Mouse (Mus musculus): ENCODE measurements around the gene Aldh1a1. TPM values are rescaled to one million over a fixed set of nuclear protein-coding genes. Genes with fewer than 3 reads are reported as not detected.

The Aldh1a1 gene
- total and polyA plus RNA-seq, 2 experiments from 2014 or later: 3.2 to 3.4 TPM

GRCm38 (mm10) chr19:20549409-20549808, 56.9 kb downstream of the Aldh1a1 start:
- no peak for ATAC-seq
- WGBS: 96% methylated on average over 1 of the region's 1 CpGs
- no peak overlapping the region for H3K4me2 ChIP-seq (ENCODE audit: low read depth)
- no peak overlapping the region for H3K4me3 ChIP-seq (ENCODE audit: low read depth, low read length)
- no peak overlapping the region for H3K27ac ChIP-seq (ENCODE audit: low read depth, low read length)
- H3K4me1 ChIP-seq (ENCODE audit: insufficient read depth): no peaks in the 10 kb centered on the region
- H3K9me3 ChIP-seq (ENCODE audit: low read length): no peaks in the 10 kb centered on the region
- H3K27me3 ChIP-seq (ENCODE audit: insufficient read depth, low read length): no peaks in the 10 kb centered on the region
- no peak for TF ChIP-seq CTCF (IDR thresholded peaks at IDR 0.05; ENCODE audit: low read depth)
- no peak overlapping the region for H3K9ac ChIP-seq
- DNase-seq: no peak
- no peaks in the 10 kb centered on the region for H3K36me3 ChIP-seq (ENCODE audit: insufficient read depth)

DNA sequence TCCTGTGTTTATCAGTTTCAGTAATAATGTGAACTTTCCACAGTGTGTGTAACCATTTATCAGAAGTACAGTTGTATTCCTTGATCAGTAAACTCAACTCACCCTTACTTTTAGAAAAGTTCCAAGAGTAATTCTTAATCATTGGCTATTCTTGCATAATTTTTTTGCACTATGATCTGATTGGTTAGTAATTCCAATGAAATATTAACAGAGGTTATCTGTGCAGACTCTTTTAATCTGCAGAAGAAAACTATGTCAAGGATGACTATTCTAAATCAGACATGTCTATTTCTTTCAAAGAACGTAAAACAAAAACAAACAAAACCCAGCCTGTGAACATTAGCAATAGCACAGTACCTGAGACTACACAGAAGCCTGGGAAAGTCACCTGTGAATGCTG, 62.9 kb downstream of the Aldh1a1 start:
- no peaks in the 10 kb centered on the region for H3K4me1 ChIP-seq (ENCODE audit: insufficient read depth)
- H3K4me2 ChIP-seq (ENCODE audit: low read depth): no peak overlapping the region
- no peaks in the 10 kb centered on the region for H3K27me3 ChIP-seq (ENCODE audit: insufficient read depth, low read length)
- no peak for TF ChIP-seq CTCF (IDR thresholded peaks at IDR 0.05; ENCODE audit: low read depth)
- no peaks in the 10 kb centered on the region for H3K36me3 ChIP-seq (ENCODE audit: insufficient read depth)
- H3K4me3 ChIP-seq (ENCODE audit: low read depth, low read length): no peak overlapping the region
- ATAC-seq (no peak), DNase-seq (no peak)
- H3K9me3 ChIP-seq (ENCODE audit: low read length): no peaks in the 10 kb centered on the region
- WGBS: 87% methylated on average over 1 of the region's 1 CpGs
- no peak overlapping the region for H3K9ac ChIP-seq
- no peak overlapping the region for H3K27ac ChIP-seq (ENCODE audit: low read depth, low read length)

DNA sequence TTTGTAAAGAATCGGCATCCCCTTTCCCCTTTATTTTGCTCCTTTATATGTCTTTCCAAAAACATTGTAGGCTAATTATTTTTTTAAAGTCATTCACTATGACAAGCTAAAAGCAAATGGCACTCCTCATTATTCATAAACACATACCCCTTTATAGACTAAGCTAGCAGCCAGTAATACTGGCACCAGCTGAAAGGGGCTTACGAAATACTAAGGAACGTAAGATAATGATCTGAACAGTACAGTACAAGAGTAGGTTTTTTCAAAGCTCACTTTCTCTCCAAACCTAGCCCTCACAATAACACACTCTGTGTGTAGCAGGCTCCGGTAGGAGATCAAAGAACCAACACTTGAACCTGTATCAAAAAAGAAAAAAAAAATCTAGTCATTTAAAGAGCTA, 64.7 kb downstream of the Aldh1a1 start:
- no peaks in the 10 kb centered on the region for H3K4me1 ChIP-seq (ENCODE audit: insufficient read depth)
- H3K27me3 ChIP-seq (ENCODE audit: insufficient read depth, low read length): no peaks in the 10 kb centered on the region
- no peaks in the 10 kb centered on the region for H3K36me3 ChIP-seq (ENCODE audit: insufficient read depth)
- H3K27ac ChIP-seq (ENCODE audit: low read depth, low read length): no peak overlapping the region
- H3K4me3 ChIP-seq (ENCODE audit: low read depth, low read length): no peak overlapping the region
- DNase-seq (no peak), ATAC-seq (no peak; the same call in 1 of the 2 replicates)
- no peak overlapping the region for H3K9ac ChIP-seq
- WGBS: 27% methylated on average over 4 of the region's 4 CpGs
- TF ChIP-seq CTCF (IDR thresholded peaks at IDR 0.05; ENCODE audit: low read depth): no peak
- H3K9me3 ChIP-seq (ENCODE audit: low read length): no peaks in the 10 kb centered on the region
- no peak overlapping the region for H3K4me2 ChIP-seq (ENCODE audit: low read depth)

GRCm38 (mm10) chr19:20558069-20558468, 65.6 kb downstream of the Aldh1a1 start:
- no peak for ATAC-seq
- WGBS: 92% methylated on average over 3 of the region's 3 CpGs

GRCm38 (mm10) chr19:20558544-20558943, 66.0 kb downstream of the Aldh1a1 start:
- Histone ChIP-seq H3K4me1 (ENCODE audit: insufficient read depth) (no peaks in the 10 kb centered on the region), H3K27ac (ENCODE audit: low read depth, low read length) (no peak overlapping the region), H3K4me2 (ENCODE audit: low read depth) (no peak overlapping the region), H3K9me3 (ENCODE audit: low read length) (no peaks in the 10 kb centered on the region), H3K9ac (no peak overlapping the region), H3K36me3 (ENCODE audit: insufficient read depth) (no peaks in the 10 kb centered on the region), H3K27me3 (ENCODE audit: insufficient read depth, low read length) (no peaks in the 10 kb centered on the region), H3K4me3 (ENCODE audit: low read depth, low read length) (no peak overlapping the region)
- ATAC-seq: no peak
- no peak for DNase-seq
- TF ChIP-seq CTCF (IDR thresholded peaks at IDR 0.05; ENCODE audit: low read depth): no peak

More at GRCm38 (mm10) chr19:20558069-20558468, 65.6 kb downstream of the Aldh1a1 start:
- no peak for TF ChIP-seq CTCF (IDR thresholded peaks at IDR 0.05; ENCODE audit: low read depth)
- DNase-seq: no peak
- no peaks in the 10 kb centered on the region for H3K27me3 ChIP-seq (ENCODE audit: insufficient read depth, low read length)
- no peak overlapping the region for H3K4me2 ChIP-seq (ENCODE audit: low read depth)
- H3K9me3 ChIP-seq (ENCODE audit: low read length): no peaks in the 10 kb centered on the region
- no peak overlapping the region for H3K27ac ChIP-seq (ENCODE audit: low read depth, low read length)
- no peak overlapping the region for H3K4me3 ChIP-seq (ENCODE audit: low read depth, low read length)
- no peaks in the 10 kb centered on the region for H3K4me1 ChIP-seq (ENCODE audit: insufficient read depth)
- no peak overlapping the region for H3K9ac ChIP-seq
- H3K36me3 ChIP-seq (ENCODE audit: insufficient read depth): no peaks in the 10 kb centered on the region

GRCm38 (mm10) chr19:20558952-20559351, 66.4 kb downstream of the Aldh1a1 start:
- no peak overlapping the region for H3K4me2 ChIP-seq (ENCODE audit: low read depth)
- H3K4me1 ChIP-seq (ENCODE audit: insufficient read depth): no peaks in the 10 kb centered on the region
- H3K9me3 ChIP-seq (ENCODE audit: low read length): no peaks in the 10 kb centered on the region
- no peaks in the 10 kb centered on the region for H3K27me3 ChIP-seq (ENCODE audit: insufficient read depth, low read length)
- ATAC-seq (no peak), DNase-seq (no peak)
- no peak for TF ChIP-seq CTCF (IDR thresholded peaks at IDR 0.05; ENCODE audit: low read depth)
- H3K9ac ChIP-seq: no peak overlapping the region
- no peak overlapping the region for H3K27ac ChIP-seq (ENCODE audit: low read depth, low read length)
- H3K36me3 ChIP-seq (ENCODE audit: insufficient read depth): no peaks in the 10 kb centered on the region
- WGBS: 76% methylated on average over 3 of the region's 3 CpGs
- no peak overlapping the region for H3K4me3 ChIP-seq (ENCODE audit: low read depth, low read length)

DNA sequence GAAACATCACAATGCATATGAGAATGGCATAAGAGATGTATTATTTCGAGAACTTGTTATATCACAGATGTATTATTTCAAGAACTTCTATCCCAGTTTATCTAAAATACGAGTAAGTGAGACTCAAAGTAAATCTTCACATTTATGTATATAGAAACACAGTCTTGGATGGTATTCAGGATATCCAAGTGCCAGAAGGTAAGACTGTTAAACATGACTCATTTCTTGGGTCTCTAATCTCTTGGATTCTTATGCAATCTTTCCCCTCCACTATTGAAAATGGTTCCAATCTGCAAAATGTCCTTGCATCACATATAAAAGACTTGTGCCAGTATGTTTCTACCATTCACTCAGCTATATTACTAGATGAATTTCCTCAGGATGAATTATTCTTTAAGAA, 67.4 kb downstream of the Aldh1a1 start:
- Histone ChIP-seq H3K27me3 (ENCODE audit: insufficient read depth, low read length) (no peaks in the 10 kb centered on the region), H3K27ac (ENCODE audit: low read depth, low read length) (no peak overlapping the region), H3K9ac (no peak overlapping the region), H3K36me3 (ENCODE audit: insufficient read depth) (no peaks in the 10 kb centered on the region), H3K4me1 (ENCODE audit: insufficient read depth) (no peaks in the 10 kb centered on the region), H3K4me2 (ENCODE audit: low read depth) (no peak overlapping the region), H3K9me3 (ENCODE audit: low read length) (no peaks in the 10 kb centered on the region), H3K4me3 (ENCODE audit: low read depth, low read length) (no peak overlapping the region)
- TF ChIP-seq CTCF (IDR thresholded peaks at IDR 0.05; ENCODE audit: low read depth): no peak
- no peak for ATAC-seq
- WGBS: 71% methylated on average over 2 of the region's 2 CpGs
- no peak for DNase-seq

GRCm38 (mm10) chr19:20562396-20562795, 69.9 kb downstream of the Aldh1a1 start:
- TF ChIP-seq CTCF (IDR thresholded peaks at IDR 0.05; ENCODE audit: low read depth): no peak
- no peak overlapping the region for H3K27ac ChIP-seq (ENCODE audit: low read depth, low read length)
- no peak overlapping the region for H3K9ac ChIP-seq
- no peaks in the 10 kb centered on the region for H3K36me3 ChIP-seq (ENCODE audit: insufficient read depth)
- H3K4me2 ChIP-seq (ENCODE audit: low read depth): no peak overlapping the region
- DNase-seq (no peak), ATAC-seq (no peak)
- no peaks in the 10 kb centered on the region for H3K9me3 ChIP-seq (ENCODE audit: low read length)
- no peaks in the 10 kb centered on the region for H3K4me1 ChIP-seq (ENCODE audit: insufficient read depth)
- no peak overlapping the region for H3K4me3 ChIP-seq (ENCODE audit: low read depth, low read length)
- no peaks in the 10 kb centered on the region for H3K27me3 ChIP-seq (ENCODE audit: insufficient read depth, low read length)

Measured in forebrain, postnatal 0 days (tissue).